Mouse (Mus musculus) pancreas, adult 10 weeks (tissue): ENCODE measurements around the gene Dact2. TPM values are rescaled to one million over a fixed set of nuclear protein-coding genes. Genes with fewer than 3 reads are reported as not detected.

Experiments used
- polyA plus RNA-seq: library from polyadenylated mRNA; stranded (reverse); fragments of 350-450 nt; fragmentation: Illumina TruSeq; extraction: RNeasy Lipid Tissue Mini Kit (QIAGEN cat#74804); gene quantifications from one replicate; pipeline ENCODE4 v1.2.3, GENCODE M21; 2015; ENCODE audit warnings: low read depth, low replicate concordance; ENCODE audit not compliant: insufficient read depth

Dact2 gene
- 2.3 TPM for polyA plus RNA-seq

GRCm38 (mm10) chr17:14204061-14204460 lies at the start of gene Dact2:
Dact2 (minus strand) TSS chr17:14204304.

Other genes starting within 250 kb of the Dact2 start
- gene Gm7356, start 200.6 kb downstream of the Dact2 start, polyA plus RNA-seq: not detected
- not detected for gene Gm7358, start 144.8 kb downstream of the Dact2 start, polyA plus RNA-seq
- gene Smoc2, start 75.2 kb upstream of the Dact2 start, polyA plus RNA-seq: 23.3 TPM